In genomic region chr1:161035786-161036404, GRCm38 (mm10) we compare ENCODE assay signal across 8 mouse cellular contexts. TPM values are rescaled to one million over a fixed set of nuclear protein-coding genes. Genes with fewer than 3 reads are reported as not detected.
DNase-seq lines count a peak whose midpoint lies in the region; ATAC-seq and TF ChIP-seq lines count a peak whose summit lies in the region.

No protein-coding gene starts in this region.

- no peaks in the 10 kb centered on the region for H3K9me3 ChIP-seq in heart, postnatal 0 days (replicated peaks; ENCODE audit: control insufficient read depth, low read length)
- H3K9me3 ChIP-seq in liver, embryonic 11.5 days (ENCODE audit: control insufficient read depth, low read length): no peaks in the 10 kb centered on the region
- no peaks in the 10 kb centered on the region for H3K9me3 ChIP-seq in neural tube, embryonic 13.5 days

- no peak for ATAC-seq in heart, postnatal 0 days (ENCODE audit: insufficient read depth, low read depth)
- ATAC-seq in liver, embryonic 11.5 days (replicated peaks; ENCODE audit: low FRiP score): no peak
- no peak for ATAC-seq in neural tube, embryonic 13.5 days (ENCODE audit: low read depth)

- 2% methylated on average over 6 of the region's 6 CpGs for WGBS in cerebellum, adult 2 months
- under 1% methylated on average over 6 of the region's 6 CpGs for WGBS in heart, postnatal 0 days
- WGBS in liver, embryonic 11.5 days: under 1% methylated on average over 6 of the region's 6 CpGs
- WGBS in neural tube, embryonic 13.5 days: 0% methylated on average over 6 of the region's 6 CpGs

- H3K27me3 ChIP-seq in cerebellum, adult 2 months (ENCODE audit: control insufficient read depth, insufficient read depth, low read length): no peaks in the 10 kb centered on the region
- H3K27me3 ChIP-seq in heart, postnatal 0 days (ENCODE audit: control insufficient read depth, insufficient read depth, low read length): no peaks in the 10 kb centered on the region
- no peaks in the 10 kb centered on the region for H3K27me3 ChIP-seq in liver, embryonic 11.5 days (replicated peaks; ENCODE audit: control insufficient read depth, insufficient read depth, low read length)
- H3K27me3 ChIP-seq in neural tube, embryonic 13.5 days: no peaks in the 10 kb centered on the region

- H3K4me2 ChIP-seq in heart, postnatal 0 days (ENCODE audit: low read depth, low read length): peak overlapping the region; percentile 81
- peak overlapping the region; percentile 75 for H3K4me2 ChIP-seq in liver, embryonic 11.5 days
- peak overlapping the region; percentile 80 for H3K4me2 ChIP-seq in neural tube, embryonic 13.5 days

- no peak for TF ChIP-seq POLR2A in cerebellum, adult 2 months (IDR thresholded peaks at IDR 0.05; ENCODE audit: borderline replicate concordance, insufficient read depth, low read length)

- no peak for TF ChIP-seq EP300 in heart, postnatal 0 days (IDR thresholded peaks at IDR 0.05; ENCODE audit: low read depth)

- H3K9ac ChIP-seq in heart, postnatal 0 days (replicated peaks; ENCODE audit: low read depth, low read length): peak overlapping the region; percentile 84
- peak overlapping the region; percentile 100 for H3K9ac ChIP-seq in liver, embryonic 11.5 days (ENCODE audit: low read depth, low read length)
- peak overlapping the region; percentile 99 for H3K9ac ChIP-seq in neural tube, embryonic 13.5 days

- no peak overlapping the region for H3K27ac ChIP-seq in cerebellum, adult 2 months (ENCODE audit: insufficient read depth, low read length)
- peak overlapping the region; percentile 94 for H3K27ac ChIP-seq in heart, postnatal 0 days (ENCODE audit: low read depth)
- peak overlapping the region; percentile 99 for H3K27ac ChIP-seq in liver, embryonic 11.5 days (ENCODE audit: low read depth, low read length)
- H3K27ac ChIP-seq in neural tube, embryonic 13.5 days (replicated peaks): peak overlapping the region; percentile 92

- H3K36me3 ChIP-seq in heart, postnatal 0 days (replicated peaks; ENCODE audit: control insufficient read depth, insufficient read depth, low read length): peaks cover 39% of the 10 kb centered on the region
- peaks cover 33% of the 10 kb centered on the region for H3K36me3 ChIP-seq in liver, embryonic 11.5 days (ENCODE audit: control insufficient read depth, insufficient read depth, low read length)
- peaks cover 57% of the 10 kb centered on the region for H3K36me3 ChIP-seq in neural tube, embryonic 13.5 days

- peak; percentile 13 for DNase-seq in right cerebral cortex, postnatal 4 days
- DNase-seq in right cerebral cortex, adult 2 months (ENCODE audit: low spot score in 2 of 2): no peak
- DNase-seq in cerebellum, adult 2 months: peak in 1 of 2 experiments; percentile 36
- no peak for DNase-seq in heart, postnatal 0 days (ENCODE audit: low spot score)
- no peak for DNase-seq in liver, embryonic 11.5 days (ENCODE audit: low spot score)
- no peak for DNase-seq in urinary bladder, postnatal 10 days (ENCODE audit: low spot score)
- no peak for DNase-seq in layer of hippocampus, postnatal 10 days (ENCODE audit: low spot score in 2 of 2)

- H3K4me3 ChIP-seq in cerebellum, adult 2 months (replicated peaks; ENCODE audit: insufficient read depth, low read depth, low read length): peak overlapping the region; percentile 80
- H3K4me3 ChIP-seq in heart, postnatal 0 days (ENCODE audit: low read depth, low read length): peak overlapping the region; percentile 83
- peak overlapping the region; percentile 91 for H3K4me3 ChIP-seq in liver, embryonic 11.5 days (ENCODE audit: low read depth, low read length)
- H3K4me3 ChIP-seq in neural tube, embryonic 13.5 days: peak overlapping the region; percentile 82

- no peak for TF ChIP-seq CTCF in cerebellum, adult 2 months (IDR thresholded peaks at IDR 0.05; ENCODE audit: borderline replicate concordance, insufficient read depth, low read depth, low read length)
- TF ChIP-seq CTCF in heart, postnatal 0 days (IDR thresholded peaks at IDR 0.05; ENCODE audit: low read depth): no peak

- peaks cover 4% of the 10 kb centered on the region; the same call in 1 of the 2 replicates for H3K4me1 ChIP-seq in cerebellum, adult 2 months (ENCODE audit: control insufficient read depth, insufficient read depth, low read length)
- peaks cover 14% of the 10 kb centered on the region for H3K4me1 ChIP-seq in heart, postnatal 0 days (ENCODE audit: control insufficient read depth, insufficient read depth)
- H3K4me1 ChIP-seq in liver, embryonic 11.5 days (replicated peaks; ENCODE audit: control insufficient read depth, insufficient read depth, low read length): peaks cover 5% of the 10 kb centered on the region
- H3K4me1 ChIP-seq in neural tube, embryonic 13.5 days (replicated peaks): peaks cover 46% of the 10 kb centered on the region

RNA-seq across cellular contexts. Expression of gene Zbtb37, which starts 1.2 kb away (rescaled TPM):
- polyA plus RNA-seq in cerebellum, adult 2 months (2012; rRNA removed): 5.0 and 5.5 TPM in 2 replicates
- total RNA-seq in heart, postnatal 0 days (2014; rRNA removed; ENCODE audit: low replicate concordance): 3.1 and 5.6 TPM in 2 replicates
- polyA plus RNA-seq in heart, postnatal 0 days (2015; fragmentation: Nextera tagmentation; extraction: Ambion mirVana): 4.5 and 5.0 TPM in 2 replicates
- polyA plus RNA-seq in liver, embryonic 11.5 days (2014; fragmentation: Nextera tagmentation; extraction: Ambion mirVana): 3.4 and 4.8 TPM in 2 replicates
- polyA plus RNA-seq in neural tube, embryonic 13.5 days (2015; fragmentation: Nextera tagmentation; extraction: Ambion mirVana): 11.9 and 12.3 TPM in 2 replicates
- 10 to 100 TPM; 19.8 to 20.0 TPM for total RNA-seq in layer of hippocampus, postnatal 10 days (2021)

RNA-seq across cellular contexts. Expression of gene Dars2, which starts 34.6 kb away (rescaled TPM):
- 20.2 and 21.2 TPM in 2 replicates for polyA plus RNA-seq in cerebellum, adult 2 months (2012; rRNA removed)
- 16.3 and 18.6 TPM in 2 replicates for total RNA-seq in heart, postnatal 0 days (2014; rRNA removed; ENCODE audit: low replicate concordance)
- polyA plus RNA-seq in heart, postnatal 0 days (2015; fragmentation: Nextera tagmentation; extraction: Ambion mirVana): 17.4 and 19.8 TPM in 2 replicates
- 68.3 and 84.3 TPM in 2 replicates for polyA plus RNA-seq in liver, embryonic 11.5 days (2014; fragmentation: Nextera tagmentation; extraction: Ambion mirVana)
- polyA plus RNA-seq in neural tube, embryonic 13.5 days (2015; fragmentation: Nextera tagmentation; extraction: Ambion mirVana): 25.2 and 28.7 TPM in 2 replicates
- 10 to 100 TPM; 23.7 to 24.6 TPM for total RNA-seq in layer of hippocampus, postnatal 10 days (2021)

RNA-seq across cellular contexts. Expression of gene Cenpl, which starts 34.6 kb away (rescaled TPM):
- polyA plus RNA-seq in cerebellum, adult 2 months (2012; rRNA removed): 1.6 and 1.9 TPM in 2 replicates
- 0.69 and 5.3 TPM in 2 replicates for total RNA-seq in heart, postnatal 0 days (2014; rRNA removed; ENCODE audit: low replicate concordance)
- 6.9 and 7.3 TPM in 2 replicates for polyA plus RNA-seq in heart, postnatal 0 days (2015; fragmentation: Nextera tagmentation; extraction: Ambion mirVana)
- 34.7 and 39.0 TPM in 2 replicates for polyA plus RNA-seq in liver, embryonic 11.5 days (2014; fragmentation: Nextera tagmentation; extraction: Ambion mirVana)
- polyA plus RNA-seq in neural tube, embryonic 13.5 days (2015; fragmentation: Nextera tagmentation; extraction: Ambion mirVana): 10.2 and 10.9 TPM in 2 replicates
- total RNA-seq in layer of hippocampus, postnatal 10 days (2021): 1 to 10 TPM; 2.9 to 4.3 TPM

RNA-seq across cellular contexts. Expression of gene Serpinc1, which starts 57.5 kb away (rescaled TPM):
- 0.18 and 0.30 TPM in 2 replicates for polyA plus RNA-seq in cerebellum, adult 2 months (2012; rRNA removed)
- 0.53 and 1.3 TPM in 2 replicates for total RNA-seq in heart, postnatal 0 days (2014; rRNA removed; ENCODE audit: low replicate concordance)
- polyA plus RNA-seq in heart, postnatal 0 days (2015; fragmentation: Nextera tagmentation; extraction: Ambion mirVana): 1.5 and 1.6 TPM in 2 replicates
- polyA plus RNA-seq in liver, embryonic 11.5 days (2014; fragmentation: Nextera tagmentation; extraction: Ambion mirVana): 209 and 215 TPM in 2 replicates
- 2.6 and 3.2 TPM in 2 replicates for polyA plus RNA-seq in neural tube, embryonic 13.5 days (2015; fragmentation: Nextera tagmentation; extraction: Ambion mirVana)
- total RNA-seq in layer of hippocampus, postnatal 10 days (2021): under 1 TPM; 0.13 to 0.59 TPM
